Mouse (Mus musculus): ENCODE data around the gene Slc24a3.

Slc24a3 gene

GRCm38 (mm10) chr2:145363604-145364003 is 196.1 kb downstream of the Slc24a3 start:
- DNase-seq (ENCODE audit: extremely low spot score): no peak

GRCm38 (mm10) chr2:145368701-145369100 is 201.1 kb downstream of the Slc24a3 start:
- no peak for DNase-seq (ENCODE audit: extremely low spot score)

- DNase-seq (ENCODE audit: extremely low spot score): no peak
These were observed 203.2 kb downstream of the Slc24a3 start for GRCm38 (mm10) chr2:145370795-145371194.

DNA sequence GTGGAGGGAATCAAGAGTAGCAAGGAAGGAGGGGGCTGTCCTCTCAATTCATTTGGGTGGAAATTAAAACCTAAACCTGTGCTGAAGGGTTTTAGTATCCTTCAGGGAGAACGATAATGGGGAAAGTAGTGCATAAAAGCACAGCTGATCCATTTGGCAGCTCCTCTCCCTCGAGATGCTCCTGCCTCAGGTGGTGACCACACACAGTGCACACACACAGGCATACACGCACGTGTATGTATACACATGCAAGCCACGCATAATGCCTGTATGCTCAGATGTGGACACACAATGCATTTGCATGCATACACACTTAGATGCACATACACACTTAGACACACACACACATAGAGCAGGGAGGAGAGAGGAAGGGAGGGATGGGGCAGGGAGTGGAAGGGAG is 206.2 kb downstream of the Slc24a3 start:
- DNase-seq (ENCODE audit: extremely low spot score): no peak

- no peak for DNase-seq (ENCODE audit: extremely low spot score)
These were observed 215.6 kb downstream of the Slc24a3 start for GRCm38 (mm10) chr2:145382908-145383770.

DNA sequence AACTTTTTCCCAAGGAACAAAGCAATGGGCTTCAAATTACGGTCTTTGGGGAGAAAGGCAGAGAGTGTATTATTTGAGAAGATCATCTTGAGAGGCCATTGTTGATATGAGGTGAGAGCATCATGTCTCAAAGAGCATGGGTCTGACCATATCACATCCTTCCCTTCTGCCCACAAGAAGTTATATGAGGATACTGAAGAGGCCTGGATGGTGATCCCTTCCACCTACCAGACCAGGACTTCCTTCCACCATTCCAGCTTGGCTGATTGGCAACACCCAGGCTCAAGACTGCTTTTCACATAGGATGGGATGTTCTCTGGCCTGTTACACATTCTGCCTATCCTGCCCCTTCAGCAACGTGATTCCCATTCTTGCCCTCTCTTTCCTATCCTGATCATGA is 216.7 kb downstream of the Slc24a3 start:
- DNase-seq (ENCODE audit: extremely low spot score): no peak

DNA sequence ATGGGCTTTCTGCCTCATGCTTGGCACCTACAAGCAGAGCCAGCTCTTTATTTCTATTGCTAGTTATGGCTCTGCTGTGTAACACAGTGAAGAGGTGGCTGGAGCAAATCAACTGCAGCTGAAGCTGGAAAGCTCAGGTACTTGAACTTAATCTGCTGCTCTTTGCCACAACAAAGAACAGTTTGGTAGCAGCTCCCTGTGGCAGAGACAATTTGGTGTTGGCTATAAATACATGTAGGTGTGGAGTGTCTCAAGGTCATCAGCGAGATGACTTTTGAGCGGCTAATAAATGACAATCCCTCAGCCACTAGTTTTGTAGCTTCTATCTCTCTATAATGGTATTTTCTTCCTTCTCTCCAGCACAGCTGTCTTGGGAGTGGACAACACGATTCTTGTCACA is 217.7 kb downstream of the Slc24a3 start:
- DNase-seq (ENCODE audit: extremely low spot score): no peak

DNA sequence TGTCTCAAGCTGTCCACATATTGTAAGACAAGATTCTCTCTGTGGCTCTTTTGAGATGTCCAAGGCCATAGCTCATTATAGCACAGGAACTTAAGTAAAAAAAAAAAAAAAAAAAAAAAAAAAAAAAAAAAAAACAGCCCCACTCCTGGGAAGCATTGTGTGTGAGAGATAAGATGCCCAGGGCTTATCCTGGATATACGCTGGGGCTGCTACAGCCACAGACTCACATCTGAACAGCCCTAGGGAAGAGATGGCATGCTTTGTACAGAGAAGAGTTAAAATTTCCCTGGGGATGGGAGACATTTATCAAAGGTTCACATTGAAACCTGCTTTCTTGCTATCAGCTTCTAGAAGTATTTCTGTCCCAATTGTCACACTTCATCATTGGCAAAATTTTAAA is 218.2 kb downstream of the Slc24a3 start:
- DNase-seq (ENCODE audit: extremely low spot score): no peak

GRCm38 (mm10) chr2:145395804-145396203 is 228.2 kb downstream of the Slc24a3 start:
- DNase-seq (ENCODE audit: extremely low spot score): peak; percentile 19

DNA sequence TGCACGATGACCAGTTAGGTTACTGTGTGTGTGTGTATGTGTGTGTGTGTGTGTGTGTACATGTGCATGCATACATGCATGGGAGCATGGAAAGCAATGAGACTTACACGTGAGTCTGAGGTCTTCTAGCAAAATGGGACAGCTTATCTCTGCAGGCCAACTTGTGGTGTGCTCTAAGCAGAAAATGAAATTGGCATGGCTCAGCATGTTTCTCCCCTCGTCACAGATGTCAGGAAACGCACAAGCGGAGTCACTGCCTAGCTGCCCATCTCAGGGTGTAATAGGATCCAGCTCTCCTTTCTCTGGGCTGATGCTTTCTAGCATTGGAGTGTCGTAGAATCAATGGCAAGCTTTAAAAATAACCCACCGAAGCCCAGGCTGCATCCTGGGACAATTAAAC is 229.0 kb downstream of the Slc24a3 start:
- DNase-seq (ENCODE audit: extremely low spot score): peak; percentile 14

GRCm38 (mm10) chr2:145397456-145398206 is 230.1 kb downstream of the Slc24a3 start:
- DNase-seq (ENCODE audit: extremely low spot score): peak; percentile 5

GRCm38 (mm10) chr2:145401240-145401805 is 233.8 kb downstream of the Slc24a3 start:
- DNase-seq (ENCODE audit: extremely low spot score): no peak

GRCm38 (mm10) chr2:145401996-145402395 is 234.4 kb downstream of the Slc24a3 start:
- no peak for DNase-seq (ENCODE audit: extremely low spot score)

GRCm38 (mm10) chr2:145404818-145405531 is 237.4 kb downstream of the Slc24a3 start:
- DNase-seq (ENCODE audit: extremely low spot score): peak; percentile 41

- DNase-seq (ENCODE audit: extremely low spot score): peak; percentile 8
These were observed 238.2 kb downstream of the Slc24a3 start for GRCm38 (mm10) chr2:145405746-145406145.

DNA sequence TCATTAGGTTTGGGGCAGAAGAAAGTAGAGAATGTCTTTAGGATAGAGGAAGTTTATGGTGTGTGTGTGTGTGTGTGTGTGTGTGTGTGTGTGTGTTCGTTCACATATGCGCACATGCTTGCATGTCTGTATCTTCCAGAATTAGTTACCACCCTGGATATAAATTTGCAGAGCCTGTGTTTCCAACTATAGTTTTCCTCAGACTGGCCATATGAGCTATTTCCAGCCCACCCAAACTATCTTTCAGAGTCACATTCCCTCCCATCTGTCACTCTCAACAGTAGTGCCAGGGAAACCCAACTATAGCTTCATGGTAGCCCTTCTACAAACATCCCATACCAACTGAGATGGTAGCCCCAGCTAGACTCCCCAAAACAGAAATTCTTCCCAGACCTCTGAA is 250.2 kb downstream of the Slc24a3 start:
- no peak for DNase-seq (ENCODE audit: extremely low spot score)

DNA sequence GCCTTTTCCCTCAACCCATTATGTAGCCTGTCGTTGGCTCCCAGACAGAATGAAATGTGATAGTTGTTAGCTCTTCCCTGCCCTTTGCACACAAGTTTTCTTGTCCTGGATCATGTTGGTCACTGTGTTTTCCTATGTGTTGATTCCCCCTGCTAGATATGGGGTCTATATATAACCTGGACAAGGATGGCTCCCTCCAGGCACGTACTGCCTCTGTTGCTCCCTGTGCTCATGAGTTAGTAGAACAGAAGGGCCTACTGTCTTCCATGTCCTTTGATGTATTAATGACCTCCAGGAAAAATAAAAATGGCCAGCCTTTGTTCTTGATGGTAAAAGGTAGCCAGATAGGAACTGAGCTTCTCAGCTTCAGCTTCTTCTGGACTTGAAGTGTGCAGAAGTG is 251.5 kb downstream of the Slc24a3 start:
- no peak for DNase-seq (ENCODE audit: extremely low spot score)

DNA sequence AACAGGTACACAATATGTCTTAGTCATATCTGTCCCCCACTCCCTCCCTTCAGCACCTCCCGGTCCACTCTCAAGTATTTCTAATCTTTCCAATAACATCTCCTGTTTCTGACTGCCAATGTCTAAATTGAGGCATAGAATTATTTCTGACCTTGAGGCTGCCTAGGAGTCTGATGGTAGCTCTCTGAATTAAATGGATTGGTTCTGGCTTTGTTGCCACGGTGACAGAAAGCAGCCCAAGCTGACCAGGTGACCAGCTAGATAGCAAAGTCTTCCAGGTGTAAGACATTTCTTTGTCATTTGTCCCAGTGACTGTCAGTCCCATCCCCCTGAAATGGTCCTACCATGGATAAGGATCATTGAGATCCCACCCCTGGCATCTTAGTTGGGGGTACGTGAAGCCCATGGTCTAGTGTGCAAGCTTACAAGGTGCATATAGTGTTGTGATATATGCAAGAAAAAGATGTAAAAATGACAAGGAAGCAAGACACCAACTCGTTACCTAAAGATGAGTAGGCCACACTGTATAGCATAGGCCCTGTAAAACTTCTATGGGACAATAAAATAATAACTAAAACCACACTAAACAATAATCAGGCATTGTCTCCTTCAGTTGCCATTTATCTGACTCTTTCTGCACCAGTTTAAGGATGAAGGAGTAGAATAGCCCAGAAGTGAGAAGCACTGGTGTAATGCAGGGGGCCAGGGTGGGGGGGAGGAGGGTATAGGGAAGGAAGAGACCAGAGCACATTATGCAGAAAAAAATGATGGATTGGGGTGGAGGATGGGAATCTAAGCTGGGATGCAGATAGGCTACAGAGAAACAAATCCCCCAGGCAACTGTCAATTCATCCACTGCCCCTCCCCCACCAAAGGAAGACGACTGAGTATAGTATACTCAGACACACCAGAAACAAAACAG is 253.7 kb downstream of the Slc24a3 start:
- no peak for DNase-seq (ENCODE audit: extremely low spot score)

- no peak for DNase-seq (ENCODE audit: extremely low spot score)
These were observed 254.3 kb downstream of the Slc24a3 start for GRCm38 (mm10) chr2:145421889-145422212.

- no peak for DNase-seq (ENCODE audit: extremely low spot score)
These were observed 262.4 kb downstream of the Slc24a3 start for GRCm38 (mm10) chr2:145429982-145430381.

DNA sequence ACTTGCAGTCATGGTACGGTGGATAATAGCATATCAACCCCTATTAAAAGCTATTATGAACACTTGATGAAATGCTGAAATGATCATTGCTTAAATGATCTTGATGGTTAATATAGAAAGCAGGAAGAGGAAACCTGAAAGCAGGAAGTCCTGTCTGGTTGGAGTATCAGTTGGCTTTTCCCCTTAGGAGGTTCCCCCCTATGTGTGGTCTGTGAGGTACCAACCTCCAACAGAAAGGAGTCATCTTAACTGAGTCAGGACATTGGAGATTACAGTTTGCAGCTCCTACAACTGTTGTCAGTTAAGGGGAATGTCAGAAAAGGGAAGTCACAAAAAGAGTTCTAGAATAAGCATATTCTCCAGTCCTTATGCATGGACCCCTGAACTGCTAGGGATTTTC is 266.5 kb downstream of the Slc24a3 start:
- DNase-seq (ENCODE audit: extremely low spot score): no peak
